Mouse (Mus musculus) kidney, postnatal 0 days (tissue): Measurements from ENCODE around the gene Lpar3. TPM values are rescaled to one million over a fixed set of nuclear protein-coding genes. Genes with fewer than 3 reads are reported as not detected.
A peak's percentile ranks its signal among the peaks of the same experiment; 100 is the strongest.

ENCODE experiments used
- ATAC-seq: fragments of 200-750 bp; cut with Nextera tagmentation; replicated peaks from 2 replicates; pipeline ENCODE4 v1.8.0; 2017; ENCODE audit warnings: low read depth, moderate number of reproducible peaks, moderate TSS enrichment, moderate library complexity; ENCODE audit not compliant: low FRiP score
- DNase-seq: peaks from one replicate; pipeline ENCODE4 v3.0.0-alpha.2; 2016; ENCODE audit warnings: low spot score
- H3K27ac ChIP-seq: fragments of 300-500 bp; sonication (generic); 2 replicates; pipeline ENCODE4 v1.5.1; 2014; ENCODE audit warnings: mild to moderate bottlenecking
- H3K27me3 ChIP-seq: fragments of 300-500 bp; sonication (generic); 2 replicates; pipeline ENCODE4 v1.6.1; 2014; ENCODE audit warnings: low read length, mixed read lengths; ENCODE audit not compliant: insufficient read depth
- H3K36me3 ChIP-seq: fragments of 300-500 bp; sonication (generic); 2 replicates; pipeline ENCODE4 v1.6.1; 2014; ENCODE audit warnings: low read length, mixed read lengths; ENCODE audit not compliant: insufficient read depth
- H3K4me1 ChIP-seq: fragments of 300-500 bp; sonication (generic); replicated peaks from 2 replicates; pipeline ENCODE4 v1.6.1; 2014; ENCODE audit warnings: antibody characterized with exemption, low read length, mixed read lengths; ENCODE audit not compliant: insufficient read depth
- H3K4me2 ChIP-seq: fragments of 300-500 bp; sonication (generic); 2 replicates; pipeline ENCODE4 v1.6.1; 2014; ENCODE audit warnings: mild to moderate bottlenecking, low read length, moderate library complexity, mixed read lengths
- H3K4me3 ChIP-seq: fragments of 300-500 bp; sonication (generic); replicated peaks from 2 replicates; pipeline ENCODE4 v1.5.1; 2014; ENCODE audit warnings: low read depth, low read length
- H3K9ac ChIP-seq: fragments of 300-500 bp; sonication (generic); 2 replicates; pipeline ENCODE4 v1.6.1; 2014; ENCODE audit warnings: low read depth, low read length
- H3K9me3 ChIP-seq: fragments of 300-500 bp; sonication (generic); replicated peaks from 2 replicates; pipeline ENCODE4 v1.6.1; 2016; ENCODE audit warnings: low read length, inconsistent platforms, mixed read lengths
- CTCF ChIP-seq: IDR thresholded peaks from 2 replicates; pipeline ENCODE4 v1.5.1; 2016; ENCODE audit warnings: antibody characterized with exemption, low read depth, mild to moderate bottlenecking, moderate library complexity
- WGBS: fragments of 180-500 bp; shearing (Covaris S2); extraction: QIAGEN DNeasy Blood & Tissue Kit; methylation state at CpG from one replicate; pipeline ENCODE4 v1.1.7; 2014; 5-methylcytosine and 5-hydroxymethylcytosine counted together
- polyA plus RNA-seq: library from polyadenylated mRNA; unstranded; fragments of >200 nt; fragmentation: Nextera tagmentation; extraction: Ambion mirVana; gene quantifications from 2 replicates; pipeline ENCODE4 v1.2.1, GENCODE M21; 2015

Gene Lpar3
- polyA plus RNA-seq, 1 experiment from 2014 or later = 2.6 TPM

DNA sequence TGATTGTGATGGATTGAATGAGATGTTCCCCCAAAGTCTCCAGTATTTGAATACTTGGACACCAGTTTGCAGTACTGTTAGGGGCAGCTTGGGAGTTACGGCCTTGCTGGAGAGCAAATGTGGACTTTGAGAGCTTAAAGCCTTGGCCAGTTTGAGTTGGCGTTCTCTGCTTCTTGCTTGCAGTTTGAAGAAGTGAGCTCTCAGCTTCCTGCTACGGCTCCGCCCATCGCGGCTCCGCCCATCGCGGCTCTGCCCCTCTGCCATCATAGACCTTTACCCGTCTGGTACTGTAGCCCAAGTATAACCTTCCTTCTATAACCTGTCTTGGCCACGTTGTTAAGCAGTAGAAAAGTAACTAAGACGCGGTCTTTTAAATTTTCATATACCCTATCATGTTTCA is 108.0 kb downstream of the Lpar3 start:
- no peaks in the 10 kb centered on the region for H3K4me1 ChIP-seq
- H3K27ac ChIP-seq = no peak overlapping the region
- H3K9me3 ChIP-seq = no peaks in the 10 kb centered on the region
- DNase-seq (peak; percentile 48), ATAC-seq (0 out of 2 replicates have a peak, but pooled peaks have one; percentile 41)
- H3K27me3 ChIP-seq = no peaks in the 10 kb centered on the region
- H3K4me2 ChIP-seq = peak overlapping the region; percentile 52
- 14% methylated on average over 13 of the region's 13 CpGs for WGBS
- no peak for TF ChIP-seq CTCF
- no peaks in the 10 kb centered on the region for H3K36me3 ChIP-seq
- H3K4me3 ChIP-seq = no peak overlapping the region
- no peak overlapping the region for H3K9ac ChIP-seq

DNA sequence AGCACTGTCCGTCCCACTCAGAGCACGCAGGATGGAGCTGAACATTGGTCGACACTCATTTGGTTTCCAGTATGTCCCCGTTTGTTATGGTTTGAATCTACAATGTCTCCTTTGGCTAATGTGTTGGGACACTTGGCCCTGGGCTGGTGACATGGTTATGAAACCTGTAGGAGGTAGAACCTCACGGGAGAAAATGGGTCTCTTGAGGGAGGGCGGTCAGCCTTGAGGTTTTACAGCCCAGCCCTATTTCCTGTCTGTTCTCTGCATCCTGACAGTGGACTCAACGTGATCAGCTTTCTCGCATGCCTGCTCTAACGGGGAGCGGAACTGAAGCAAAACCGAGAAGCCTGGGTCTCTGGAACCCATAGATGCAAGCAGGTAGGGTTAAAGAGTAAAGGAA is 111.1 kb downstream of the Lpar3 start:
- H3K36me3 ChIP-seq = no peaks in the 10 kb centered on the region
- no peak for ATAC-seq
- WGBS = 50% methylated on average over 11 of the region's 11 CpGs
- no peak for TF ChIP-seq CTCF
- DNase-seq = no peak
- no peaks in the 10 kb centered on the region for H3K27me3 ChIP-seq
- H3K9me3 ChIP-seq = no peaks in the 10 kb centered on the region
- no peak overlapping the region for H3K4me2 ChIP-seq
- H3K4me1 ChIP-seq = no peaks in the 10 kb centered on the region
- no peak overlapping the region for H3K4me3 ChIP-seq
- no peak overlapping the region for H3K9ac ChIP-seq
- H3K27ac ChIP-seq = no peak overlapping the region

DNA sequence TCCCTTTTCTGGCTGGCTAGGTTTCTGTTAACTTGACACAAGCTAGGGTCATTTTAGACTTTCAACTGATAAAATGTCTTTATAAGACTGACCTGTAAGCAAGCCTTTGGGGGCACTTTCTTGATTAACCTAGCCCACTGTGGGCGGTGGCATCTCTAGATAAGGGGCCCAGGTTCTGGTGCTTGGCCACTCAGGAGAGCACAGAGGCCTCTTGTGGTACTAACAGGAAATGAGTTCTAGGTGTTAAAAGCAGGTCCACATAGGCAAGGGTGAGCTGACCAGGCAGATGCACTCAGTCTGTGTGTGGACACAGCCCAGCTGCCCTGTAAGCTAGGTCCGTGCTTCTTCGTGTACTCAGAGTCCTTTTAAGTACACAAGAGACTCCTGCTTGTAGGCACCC is 112.5 kb downstream of the Lpar3 start:
- Histone ChIP-seq H3K36me3 (no peaks in the 10 kb centered on the region), H3K4me3 (no peak overlapping the region), H3K9me3 (no peaks in the 10 kb centered on the region), H3K27ac (no peak overlapping the region), H3K27me3 (no peaks in the 10 kb centered on the region), H3K4me2 (no peak overlapping the region), H3K9ac (no peak overlapping the region), H3K4me1 (peaks cover 5% of the 10 kb centered on the region; the same call in 1 of the 2 replicates)
- DNase-seq (no peak), ATAC-seq (no peak)
- TF ChIP-seq CTCF = no peak
- WGBS = 87% methylated on average over 3 of the region's 3 CpGs

DNA sequence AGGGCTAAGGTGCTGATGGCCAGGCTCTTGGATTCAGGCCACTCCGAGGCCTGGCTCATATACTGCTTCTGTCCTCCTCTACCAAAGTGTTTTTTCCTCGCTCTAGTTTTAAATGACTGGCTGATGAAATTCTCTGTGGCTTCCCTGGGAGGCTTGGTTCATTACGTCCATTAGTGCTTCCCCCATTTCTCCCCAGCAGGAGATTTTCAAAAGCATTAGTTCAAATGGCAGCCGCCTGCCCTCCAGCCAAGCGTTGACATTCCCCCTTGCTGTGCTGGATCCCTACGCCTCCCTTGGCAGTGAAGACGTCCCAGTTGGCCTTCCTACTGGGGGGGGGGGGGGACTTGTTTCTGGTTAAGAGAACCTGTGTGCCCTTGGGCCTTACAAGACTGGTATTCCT is 113.3 kb downstream of the Lpar3 start:
- H3K4me2 ChIP-seq = no peak overlapping the region
- H3K9me3 ChIP-seq = no peaks in the 10 kb centered on the region
- H3K4me3 ChIP-seq = no peak overlapping the region
- H3K9ac ChIP-seq = no peak overlapping the region
- ATAC-seq (no peak), DNase-seq (no peak)
- no peak overlapping the region for H3K27ac ChIP-seq
- no peaks in the 10 kb centered on the region for H3K36me3 ChIP-seq
- no peak for TF ChIP-seq CTCF
- no peaks in the 10 kb centered on the region for H3K27me3 ChIP-seq
- peaks cover 5% of the 10 kb centered on the region; the same call in 1 of the 2 replicates for H3K4me1 ChIP-seq
- 52% methylated on average over 7 of the region's 7 CpGs for WGBS

Other genes with a start within 250 kb of the Lpar3 start
- gene Syde2, start 233.1 kb upstream of the Lpar3 start, polyA plus RNA-seq = 1.8 and 1.9 TPM in 2 replicates
- 0.21 and 0.37 TPM in 2 replicates for gene Wdr63, start 112.8 kb upstream of the Lpar3 start, polyA plus RNA-seq
- 34.7 and 40.4 TPM in 2 replicates for gene Mcoln3, start 103.5 kb upstream of the Lpar3 start, polyA plus RNA-seq
- 1.4 and 1.5 TPM in 2 replicates for gene Mcoln2, start 71.1 kb upstream of the Lpar3 start, polyA plus RNA-seq
- 20.0 and 20.5 TPM in 2 replicates for gene Ssx2ip, start 183.7 kb downstream of the Lpar3 start, polyA plus RNA-seq
- gene Ctbs, start 228.8 kb downstream of the Lpar3 start, polyA plus RNA-seq = 17.8 and 19.0 TPM in 2 replicates